Mouse (Mus musculus) lung, adult 10 weeks (tissue): ENCODE results near the gene Fam193a. TPM values are rescaled to one million over a fixed set of nuclear protein-coding genes. Genes with fewer than 3 reads are reported as not detected.

Source experiments
- polyA plus RNA-seq: library from polyadenylated mRNA; stranded (reverse); fragments of 350-450 nt; fragmentation: Illumina TruSeq; extraction: RNeasy Lipid Tissue Mini Kit (QIAGEN cat#74804); gene quantifications from one replicate; pipeline ENCODE4 v1.2.3, GENCODE M21; 2014; ENCODE audit warnings: low read depth, low replicate concordance; ENCODE audit not compliant: insufficient read depth

Gene Fam193a
- 4.8 TPM for polyA plus RNA-seq

DNA sequence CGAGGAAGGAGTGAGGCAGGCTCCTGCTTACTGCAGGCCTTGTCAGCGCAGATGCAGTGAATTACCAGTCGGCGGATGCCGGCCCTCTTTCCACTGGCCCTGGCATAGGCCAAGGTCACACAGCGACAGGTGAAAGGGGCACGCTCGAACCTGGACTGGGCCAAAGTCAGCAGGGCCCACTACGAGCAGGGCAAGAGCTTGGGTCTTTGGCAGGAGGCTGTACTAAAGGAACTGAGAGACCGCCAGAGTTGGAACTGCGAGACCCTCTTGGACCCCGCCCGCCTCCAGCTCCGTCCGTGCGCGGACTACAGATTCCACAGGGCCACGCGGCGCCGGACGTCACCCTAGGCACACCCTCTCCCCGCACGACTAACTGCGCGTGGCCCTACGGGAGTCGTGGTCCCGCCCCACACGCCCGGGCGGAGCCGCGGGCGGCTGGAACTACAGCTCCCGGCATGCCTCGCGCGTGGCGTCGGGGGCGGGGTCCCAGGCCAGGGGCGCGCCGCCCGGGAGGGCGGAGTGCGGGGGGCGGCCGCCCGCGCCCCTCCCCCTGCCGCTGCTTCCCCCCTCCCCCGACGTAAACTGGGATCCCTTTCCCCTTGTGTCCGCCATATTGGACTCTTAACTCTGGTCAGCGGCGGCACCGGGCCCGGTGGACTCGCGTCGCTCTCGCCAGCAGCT lies at the start of gene Fam193a:
Fam193a (plus strand) TSS at position 593 of the 681 bp plus-strand sequence.

DNA sequence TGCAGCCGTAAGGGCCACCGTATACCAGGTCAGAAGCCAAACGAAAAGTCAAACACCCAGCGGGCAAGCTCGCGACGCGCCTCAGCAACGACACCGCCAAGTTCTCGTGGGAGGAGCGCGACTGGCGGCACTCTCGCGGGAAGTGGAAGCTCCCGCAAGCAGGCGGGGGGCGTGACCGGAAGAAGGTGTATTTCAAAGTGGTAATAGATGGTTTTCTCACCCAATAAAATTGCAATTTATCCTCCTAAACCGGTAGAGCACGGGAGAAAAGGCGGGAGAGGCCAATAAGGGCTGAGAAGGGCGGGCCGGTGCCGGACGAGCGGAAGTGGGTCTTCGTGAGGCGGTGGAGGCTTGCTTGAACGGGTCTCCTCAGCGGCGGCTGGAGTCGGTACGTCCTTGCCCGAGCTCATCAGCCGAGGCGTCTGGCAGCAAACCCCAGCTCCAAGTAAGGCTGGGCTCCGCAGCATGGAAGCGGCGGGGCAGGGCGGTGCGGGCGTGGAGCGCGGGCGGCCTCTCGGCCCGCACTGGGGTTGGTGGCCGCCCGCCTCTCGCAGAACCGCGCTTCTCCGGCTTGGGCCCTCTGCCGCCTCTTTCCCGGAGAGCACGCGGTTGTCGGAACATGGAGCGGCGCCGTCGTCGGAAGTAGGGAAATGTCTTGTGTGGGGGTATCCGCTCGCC lies 33.5 kb upstream of the Fam193a start, which contains the start of gene Rnf4:
Rnf4 (plus strand) TSS at position 193 of the 678 bp plus-strand sequence.

GRCm38 (mm10) chr5:34513466-34514217 lies 143.9 kb downstream of the Fam193a start, which contains the start of gene Tnip2:
Gene Tnip2, minus strand, starts transcription at chr5:34513991.

GRCm38 (mm10) chr5:34525663-34526476 lies 156.1 kb downstream of the Fam193a start, which contains the start of gene Sh3bp2:
Gene Sh3bp2, plus strand, starts transcription at chr5:34525838.

Other genes with a start within 250 kb of the Fam193a start
- 1.1 TPM for gene Poln, start 200.5 kb upstream of the Fam193a start, polyA plus RNA-seq
- 5.5 TPM for gene Haus3, start 200.4 kb upstream of the Fam193a start, polyA plus RNA-seq
- gene Mxd4, start 182.2 kb upstream of the Fam193a start, polyA plus RNA-seq = 103 TPM
- 0.63 TPM for gene Zfyve28, start 81.5 kb upstream of the Fam193a start, polyA plus RNA-seq
- 0.49 TPM for gene Cfap99, start 81.3 kb upstream of the Fam193a start, polyA plus RNA-seq
- gene Rnf4, start 33.6 kb upstream of the Fam193a start, polyA plus RNA-seq = 37.3 TPM
- gene Tnip2, start 144.1 kb downstream of the Fam193a start, polyA plus RNA-seq = 12.1 TPM
- 9.3 TPM for gene Sh3bp2, start 155.9 kb downstream of the Fam193a start, polyA plus RNA-seq
- 116 TPM for gene Add1, start 203.7 kb downstream of the Fam193a start, polyA plus RNA-seq